Mouse (Mus musculus): ENCODE results near the gene Wasf2. TPM values are rescaled to one million over a fixed set of nuclear protein-coding genes. Genes with fewer than 3 reads are reported as not detected.

Wasf2 gene
- polyA plus RNA-seq, 1 experiment from 2014 or later, result 49.1 TPM

- H3K27me3 ChIP-seq, result peaks cover 70% of the 10 kb centered on the region
- H3K9me3 ChIP-seq (replicated peaks), result no peaks in the 10 kb centered on the region
- peak within 1 kb of the TSS; percentile 82 for H3K4me2 ChIP-seq (replicated peaks)
- 6% methylated on average over 16 of the region's 16 CpGs for WGBS
- H3K27ac ChIP-seq, result no peak within 1 kb of the TSS
- H3K4me3 ChIP-seq, result peak within 1 kb of the TSS; percentile 46
- H3K9ac ChIP-seq, result peak within 1 kb of the TSS; percentile 60
- peaks cover 12% of the 10 kb centered on the region for H3K4me1 ChIP-seq
- peak; percentile 20; the same call in 1 of the 2 replicates for ATAC-seq (ENCODE audit: low FRiP score)
- no peaks in the 10 kb centered on the region for H3K36me3 ChIP-seq
These were observed 110.2 kb downstream of the Wasf2 start, which contains the start of gene Map3k6 for GRCm38 (mm10) chr4:133240490-133240921. Map3k6 (plus strand) TSS chr4:133240818.

- WGBS, result 0% methylated on average over 74 of the region's 78 CpGs
- H3K27me3 ChIP-seq, result peaks cover 77% of the 10 kb centered on the region
- ATAC-seq (ENCODE audit: low FRiP score), result peak; percentile 89
These were observed 110.9 kb downstream of the Wasf2 start for GRCm38 (mm10) chr4:133240934-133241908.

GRCm38 (mm10) chr4:133241910-133242309, 111.6 kb downstream of the Wasf2 start:
- H3K9ac ChIP-seq, result no peak overlapping the region
- no peak overlapping the region for H3K27ac ChIP-seq
- H3K4me1 ChIP-seq, result peaks cover 12% of the 10 kb centered on the region
- 31% methylated on average over 11 of the region's 11 CpGs for WGBS
- H3K4me3 ChIP-seq, result peak overlapping the region; percentile 46
- no peaks in the 10 kb centered on the region for H3K36me3 ChIP-seq
- no peaks in the 10 kb centered on the region for H3K9me3 ChIP-seq (replicated peaks)
- peaks cover 83% of the 10 kb centered on the region for H3K27me3 ChIP-seq
- H3K4me2 ChIP-seq (replicated peaks), result peak overlapping the region; percentile 82
- no peak for ATAC-seq (ENCODE audit: low FRiP score)

More at GRCm38 (mm10) chr4:133240934-133241908, 110.9 kb downstream of the Wasf2 start:
- Histone ChIP-seq H3K27ac (no peak overlapping the region), H3K36me3 (no peaks in the 10 kb centered on the region), H3K9ac (peak overlapping the region; percentile 60), H3K4me3 (peak overlapping the region; percentile 46), H3K9me3 (replicated peaks) (no peaks in the 10 kb centered on the region), H3K4me1 (peaks cover 12% of the 10 kb centered on the region), H3K4me2 (replicated peaks) (peak overlapping the region; percentile 82)

- H3K4me1 ChIP-seq, result peaks cover 12% of the 10 kb centered on the region
- H3K9me3 ChIP-seq (replicated peaks), result no peaks in the 10 kb centered on the region
- peaks cover 89% of the 10 kb centered on the region for H3K27me3 ChIP-seq
- no peaks in the 10 kb centered on the region for H3K36me3 ChIP-seq
- H3K4me2 ChIP-seq (replicated peaks), result no peak overlapping the region
- 51% methylated on average over 9 of the region's 9 CpGs for WGBS
- no peak for ATAC-seq (ENCODE audit: low FRiP score)
- no peak overlapping the region for H3K9ac ChIP-seq
- H3K4me3 ChIP-seq, result no peak overlapping the region
- H3K27ac ChIP-seq, result no peak overlapping the region
These were observed 112.4 kb downstream of the Wasf2 start for GRCm38 (mm10) chr4:133242710-133243109.

- no peaks in the 10 kb centered on the region for H3K36me3 ChIP-seq
- H3K4me2 ChIP-seq (replicated peaks), result no peak overlapping the region
- H3K4me1 ChIP-seq, result peaks cover 12% of the 10 kb centered on the region
- no peak overlapping the region for H3K27ac ChIP-seq
- no peak overlapping the region for H3K9ac ChIP-seq
- 51% methylated on average over 13 of the region's 13 CpGs for WGBS
- H3K27me3 ChIP-seq, result peaks cover 98% of the 10 kb centered on the region
- no peak overlapping the region for H3K4me3 ChIP-seq
- H3K9me3 ChIP-seq (replicated peaks), result no peaks in the 10 kb centered on the region
- ATAC-seq (ENCODE audit: low FRiP score), result no peak
These were observed 113.2 kb downstream of the Wasf2 start for GRCm38 (mm10) chr4:133243538-133243937.

- Histone ChIP-seq H3K36me3 (no peaks in the 10 kb centered on the region), H3K27ac (no peak overlapping the region), H3K4me1 (peaks cover 12% of the 10 kb centered on the region), H3K4me2 (replicated peaks) (no peak overlapping the region), H3K9ac (no peak overlapping the region), H3K9me3 (replicated peaks) (no peaks in the 10 kb centered on the region), H3K27me3 (peaks cover 97% of the 10 kb centered on the region), H3K4me3 (no peak overlapping the region)
- WGBS, result 84% methylated on average over 1 of the region's 1 CpGs
- ATAC-seq (ENCODE audit: low FRiP score), result no peak
These were observed 114.0 kb downstream of the Wasf2 start for GRCm38 (mm10) chr4:133244289-133244688.

- no peak overlapping the region for H3K4me2 ChIP-seq (replicated peaks)
- peaks cover 18% of the 10 kb centered on the region for H3K4me1 ChIP-seq
- H3K27me3 ChIP-seq, result peaks cover 97% of the 10 kb centered on the region
- no peak for ATAC-seq (ENCODE audit: low FRiP score)
- no peaks in the 10 kb centered on the region for H3K9me3 ChIP-seq (replicated peaks)
- H3K36me3 ChIP-seq, result no peaks in the 10 kb centered on the region
- 28% methylated on average over 15 of the region's 15 CpGs for WGBS
- H3K27ac ChIP-seq, result no peak overlapping the region
- no peak overlapping the region for H3K4me3 ChIP-seq
- no peak overlapping the region for H3K9ac ChIP-seq
These were observed 116.8 kb downstream of the Wasf2 start for GRCm38 (mm10) chr4:133247072-133247471.

GRCm38 (mm10) chr4:133247806-133248449, 117.6 kb downstream of the Wasf2 start:
- Histone ChIP-seq H3K27ac (no peak overlapping the region), H3K36me3 (no peaks in the 10 kb centered on the region), H3K9me3 (replicated peaks) (no peaks in the 10 kb centered on the region), H3K4me1 (peaks cover 18% of the 10 kb centered on the region), H3K9ac (no peak overlapping the region), H3K27me3 (peaks cover 97% of the 10 kb centered on the region), H3K4me3 (no peak overlapping the region), H3K4me2 (replicated peaks) (no peak overlapping the region)
- ATAC-seq (ENCODE audit: low FRiP score), result no peak
- 78% methylated on average over 13 of the region's 13 CpGs for WGBS

Small RNA genes lying within 50 kb of the gene (microRNA-seq; reads per million reads assigned to microRNA genes)
- not detected for gene Mir7017

Other genes starting within 250 kb of the Wasf2 start
- 100 and 104 TPM in 2 replicates for gene Stx12, start 246.0 kb upstream of the Wasf2 start, polyA plus RNA-seq (2016; fragmentation: Nextera tagmentation; extraction: Ambion mirVana)
- 29.6 and 33.8 TPM in 2 replicates for gene Fam76a, start 207.9 kb upstream of the Wasf2 start, polyA plus RNA-seq (2016; fragmentation: Nextera tagmentation; extraction: Ambion mirVana)
- 0.08 TPM in 1 of 2 replicates, not detected in the other for gene Fgr, start 156.4 kb upstream of the Wasf2 start, polyA plus RNA-seq (2016; fragmentation: Nextera tagmentation; extraction: Ambion mirVana)
- 12.8 and 15.3 TPM in 2 replicates for gene Ahdc1, start 119.2 kb upstream of the Wasf2 start, polyA plus RNA-seq (2016; fragmentation: Nextera tagmentation; extraction: Ambion mirVana)
- 2.0 and 2.3 TPM in 2 replicates for gene Cd164l2, start 81.6 kb downstream of the Wasf2 start, polyA plus RNA-seq (2016; fragmentation: Nextera tagmentation; extraction: Ambion mirVana)
- gene Gpr3, start 82.0 kb downstream of the Wasf2 start, polyA plus RNA-seq (2016; fragmentation: Nextera tagmentation; extraction: Ambion mirVana), result 0.08 and 0.35 TPM in 2 replicates
- 1.9 and 2.3 TPM in 2 replicates for gene Map3k6, start 110.3 kb downstream of the Wasf2 start, polyA plus RNA-seq (2016; fragmentation: Nextera tagmentation; extraction: Ambion mirVana)
- 0.67 and 1.2 TPM in 2 replicates for gene Sytl1, start 132.6 kb downstream of the Wasf2 start, polyA plus RNA-seq (2016; fragmentation: Nextera tagmentation; extraction: Ambion mirVana)
- 75.7 and 77.7 TPM in 2 replicates for gene Tmem222, start 147.3 kb downstream of the Wasf2 start, polyA plus RNA-seq (2016; fragmentation: Nextera tagmentation; extraction: Ambion mirVana)
- gene Wdtc1, start 223.0 kb downstream of the Wasf2 start, polyA plus RNA-seq (2016; fragmentation: Nextera tagmentation; extraction: Ambion mirVana), result 25.5 and 27.8 TPM in 2 replicates
- gene Slc9a1, start 239.2 kb downstream of the Wasf2 start, polyA plus RNA-seq (2016; fragmentation: Nextera tagmentation; extraction: Ambion mirVana), result 8.4 and 9.5 TPM in 2 replicates

Measured in hindbrain, embryonic 12.5 days (tissue).